Mouse (Mus musculus): ENCODE results near the gene Fer1l4. TPM values are rescaled to one million over a fixed set of nuclear protein-coding genes. Genes with fewer than 3 reads are reported as not detected.

Fer1l4 gene
- total and polyA plus RNA-seq, 2 experiments from 2014 or later: 0.19 TPM; not detected in 1

DNA sequence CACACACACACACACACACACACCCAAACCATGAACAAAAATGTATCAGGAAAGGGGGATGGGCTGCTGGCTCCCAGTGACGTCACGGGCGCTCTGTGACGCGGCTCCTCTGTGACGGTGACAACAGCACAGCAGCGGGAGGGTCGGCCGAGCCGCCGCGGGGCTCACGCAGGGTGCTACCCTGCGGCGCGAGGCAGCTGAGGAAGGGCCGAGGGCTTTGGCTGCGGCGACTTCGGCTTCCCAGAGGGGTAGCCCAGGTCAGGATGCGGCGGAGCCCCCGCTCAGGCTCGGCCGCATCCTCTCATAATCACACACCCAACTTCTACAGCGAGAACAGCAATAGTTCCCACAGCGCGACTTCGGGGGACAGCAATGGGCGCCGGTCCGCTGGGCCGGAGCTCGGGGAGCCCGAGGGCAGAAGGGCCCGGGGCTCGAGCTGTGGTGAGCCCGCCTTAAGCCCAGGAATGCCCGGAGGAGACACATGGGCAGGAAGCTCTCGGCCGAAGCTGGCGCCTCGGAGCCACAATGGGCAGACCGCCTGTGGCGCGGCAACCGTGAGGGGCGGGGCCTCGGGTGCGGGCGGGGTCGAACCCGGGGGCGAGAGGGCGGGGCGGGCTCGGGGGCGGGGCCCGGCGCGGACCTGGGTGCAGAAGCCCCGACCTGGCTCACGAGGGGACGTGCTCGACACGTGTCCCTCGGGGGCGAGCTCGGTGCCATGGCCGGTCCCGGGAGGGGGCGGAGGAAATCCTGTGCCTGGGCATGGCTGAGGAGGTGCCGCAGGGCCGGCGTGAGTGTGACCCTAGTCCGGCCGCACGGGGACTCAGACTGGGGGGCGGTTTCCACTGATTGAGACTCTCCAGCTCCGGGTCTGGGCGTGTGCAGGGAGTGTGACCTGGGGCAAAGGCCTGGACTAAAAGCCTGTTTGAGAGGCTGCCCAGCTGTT lies 12.6 kb upstream of the Fer1l4 start, which contains the start of gene Spag4:
TSS of gene Spag4 (plus strand) at position 77 of the 943 bp plus-strand sequence.
- Histone ChIP-seq H3K36me3 (ENCODE audit: insufficient read depth) (peaks cover 19% of the 10 kb centered on the region; the same call in 1 of the 2 replicates), H3K27ac (ENCODE audit: low read depth, low read length) (peak within 1 kb of the TSS; percentile 79), H3K4me3 (ENCODE audit: low read depth, low read length) (peak within 1 kb of the TSS; percentile 57), H3K27me3 (ENCODE audit: insufficient read depth, low read length) (no peaks in the 10 kb centered on the region), H3K9me3 (ENCODE audit: low read length) (no peaks in the 10 kb centered on the region), H3K4me2 (ENCODE audit: low read depth) (peak within 1 kb of the TSS; percentile 97), H3K9ac (peak within 1 kb of the TSS; percentile 79), H3K4me1 (ENCODE audit: insufficient read depth) (peaks cover 5% of the 10 kb centered on the region; the same call in 1 of the 2 replicates)
- WGBS: under 1% methylated on average over 69 of the region's 81 CpGs
- DNase-seq (peak; percentile 83), ATAC-seq (peak; percentile 92)
- no peak for TF ChIP-seq CTCF (IDR thresholded peaks at IDR 0.05; ENCODE audit: low read depth)

DNA sequence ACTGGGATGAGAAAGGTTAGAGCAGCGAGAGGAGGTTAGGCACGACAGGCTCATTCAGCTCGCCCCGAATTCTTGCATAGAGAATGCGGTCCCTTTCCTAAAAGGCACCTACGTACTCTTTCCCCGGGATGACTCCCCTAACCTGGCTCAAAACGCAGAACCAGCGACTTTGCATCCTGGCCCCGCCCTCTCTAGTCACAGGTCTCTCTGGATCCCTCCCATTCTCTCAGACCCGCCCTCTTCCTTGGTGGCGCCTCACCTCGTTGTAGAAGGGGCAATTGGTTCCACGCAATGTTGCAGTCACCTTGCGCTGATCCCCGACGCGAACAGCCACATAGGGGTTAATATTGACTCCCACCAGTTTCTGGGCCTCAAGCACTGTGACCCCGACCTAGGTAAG lies 4.8 kb downstream of the Fer1l4 start:
- H3K9ac ChIP-seq: no peak overlapping the region
- H3K4me3 ChIP-seq (ENCODE audit: low read depth, low read length): no peak overlapping the region
- H3K9me3 ChIP-seq (ENCODE audit: low read length): no peaks in the 10 kb centered on the region
- no peak for TF ChIP-seq CTCF (IDR thresholded peaks at IDR 0.05; ENCODE audit: low read depth)
- H3K27me3 ChIP-seq (ENCODE audit: insufficient read depth, low read length): no peaks in the 10 kb centered on the region
- DNase-seq (no peak), ATAC-seq (no peak)
- H3K27ac ChIP-seq (ENCODE audit: low read depth, low read length): no peak overlapping the region
- WGBS: 11% methylated on average over 19 of the region's 19 CpGs
- H3K4me1 ChIP-seq (ENCODE audit: insufficient read depth): no peaks in the 10 kb centered on the region
- H3K36me3 ChIP-seq (ENCODE audit: insufficient read depth): no peaks in the 10 kb centered on the region
- peak overlapping the region; percentile 27; the same call in 1 of the 2 replicates for H3K4me2 ChIP-seq (ENCODE audit: low read depth)

DNA sequence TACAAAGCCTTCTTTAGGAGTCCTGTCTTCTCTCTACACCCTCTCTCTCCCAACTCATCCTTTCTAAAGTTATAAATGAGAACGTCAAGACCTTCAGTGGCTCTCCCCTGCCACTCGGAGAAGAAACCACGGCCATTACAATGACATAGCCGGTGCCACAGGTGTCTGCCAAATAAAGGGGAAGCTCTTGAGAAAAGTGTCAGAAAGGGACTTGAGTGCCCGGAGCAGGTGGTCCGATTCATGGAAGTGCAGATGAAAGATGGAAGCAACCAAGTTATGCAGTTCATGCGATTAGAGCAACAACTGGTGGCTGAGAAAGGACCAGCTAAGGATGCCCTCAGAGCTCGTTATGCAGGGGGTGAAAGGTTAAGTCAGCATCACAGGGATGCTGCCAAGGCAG lies 9.8 kb downstream of the Fer1l4 start:
- ATAC-seq (no peak), DNase-seq (no peak)
- Histone ChIP-seq H3K4me1 (ENCODE audit: insufficient read depth) (no peaks in the 10 kb centered on the region), H3K9ac (no peak overlapping the region), H3K27ac (ENCODE audit: low read depth, low read length) (no peak overlapping the region), H3K4me2 (ENCODE audit: low read depth) (no peak overlapping the region), H3K4me3 (ENCODE audit: low read depth, low read length) (no peak overlapping the region), H3K36me3 (ENCODE audit: insufficient read depth) (no peaks in the 10 kb centered on the region), H3K27me3 (ENCODE audit: insufficient read depth, low read length) (no peaks in the 10 kb centered on the region), H3K9me3 (ENCODE audit: low read length) (no peaks in the 10 kb centered on the region)
- 80% methylated on average over 8 of the region's 8 CpGs for WGBS
- no peak for TF ChIP-seq CTCF (IDR thresholded peaks at IDR 0.05; ENCODE audit: low read depth)

DNA sequence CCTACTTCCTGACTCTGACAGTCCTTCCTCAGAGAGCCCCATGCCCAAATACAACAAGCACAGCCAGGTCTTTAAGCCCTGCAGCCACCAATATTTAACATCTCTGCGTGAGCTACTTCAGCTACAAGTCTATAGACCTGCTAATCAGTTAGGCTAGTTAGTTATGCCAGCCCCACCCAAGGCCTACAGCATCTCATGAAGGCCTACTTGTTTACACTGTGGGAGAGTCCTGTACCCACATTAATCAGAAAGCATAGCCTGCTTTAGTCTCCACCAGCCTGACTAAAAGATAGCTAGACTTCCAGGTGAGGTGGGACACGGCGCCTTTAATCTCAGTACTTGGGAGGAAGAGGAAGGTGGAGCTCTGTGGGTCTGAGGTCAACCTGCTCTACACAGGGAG lies 13.4 kb downstream of the Fer1l4 start:
- no peak overlapping the region for H3K4me2 ChIP-seq (ENCODE audit: low read depth)
- no peaks in the 10 kb centered on the region for H3K4me1 ChIP-seq (ENCODE audit: insufficient read depth)
- no peak overlapping the region for H3K9ac ChIP-seq
- 89% methylated on average over 3 of the region's 3 CpGs for WGBS
- H3K27me3 ChIP-seq (ENCODE audit: insufficient read depth, low read length): no peaks in the 10 kb centered on the region
- ATAC-seq (no peak), DNase-seq (no peak)
- no peaks in the 10 kb centered on the region for H3K9me3 ChIP-seq (ENCODE audit: low read length)
- TF ChIP-seq CTCF (IDR thresholded peaks at IDR 0.05; ENCODE audit: low read depth): no peak
- no peak overlapping the region for H3K4me3 ChIP-seq (ENCODE audit: low read depth, low read length)
- no peak overlapping the region for H3K27ac ChIP-seq (ENCODE audit: low read depth, low read length)
- H3K36me3 ChIP-seq (ENCODE audit: insufficient read depth): no peaks in the 10 kb centered on the region

DNA sequence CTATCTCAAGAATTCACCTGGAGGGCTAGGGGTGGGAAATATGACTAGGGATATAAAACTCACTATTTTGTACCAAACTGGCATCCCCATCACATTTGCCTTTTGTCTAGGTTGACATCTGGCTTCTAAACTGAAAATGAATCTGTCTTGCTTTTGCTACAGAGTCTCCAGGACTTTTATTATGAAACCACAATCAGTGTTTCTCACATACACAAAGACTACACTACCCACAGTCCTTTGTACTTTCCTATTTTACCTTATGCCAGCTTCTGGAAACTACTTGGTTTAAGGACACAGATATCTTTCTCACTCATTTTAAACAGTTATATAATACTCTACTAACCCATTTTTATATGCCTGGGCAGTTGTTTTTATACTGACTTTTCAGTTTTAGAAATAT lies 27.3 kb downstream of the Fer1l4 start:
- Histone ChIP-seq H3K4me2 (ENCODE audit: low read depth) (no peak overlapping the region), H3K27ac (ENCODE audit: low read depth, low read length) (no peak overlapping the region), H3K4me3 (ENCODE audit: low read depth, low read length) (no peak overlapping the region), H3K9ac (no peak overlapping the region), H3K4me1 (ENCODE audit: insufficient read depth) (no peaks in the 10 kb centered on the region), H3K27me3 (ENCODE audit: insufficient read depth, low read length) (no peaks in the 10 kb centered on the region), H3K9me3 (ENCODE audit: low read length) (no peaks in the 10 kb centered on the region), H3K36me3 (ENCODE audit: insufficient read depth) (no peaks in the 10 kb centered on the region)
- ATAC-seq: peak; percentile 45; the same call in 1 of the 2 replicates
- TF ChIP-seq CTCF (IDR thresholded peaks at IDR 0.05; ENCODE audit: low read depth): no peak
- peak; percentile 28 for DNase-seq

DNA sequence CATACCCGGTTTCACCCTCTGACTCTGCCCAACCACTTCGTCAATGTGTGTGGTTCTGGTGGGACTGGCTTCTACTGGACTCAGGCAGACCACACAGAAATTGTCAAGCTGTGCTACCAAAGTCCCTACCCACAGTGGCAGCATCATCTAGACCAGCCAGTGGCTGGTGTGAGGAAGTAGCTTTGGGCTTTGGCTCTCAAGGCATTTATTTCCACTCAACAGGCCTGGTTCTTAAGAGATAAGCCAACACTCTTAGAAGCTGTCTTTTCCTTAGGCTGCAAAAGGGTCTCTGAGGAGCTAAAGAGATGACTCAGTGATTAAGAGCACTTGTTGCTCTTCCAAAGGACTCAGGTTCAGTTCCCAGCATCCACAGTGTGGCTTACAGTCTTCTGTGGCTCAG lies 31.0 kb downstream of the Fer1l4 start:
- Histone ChIP-seq H3K27ac (ENCODE audit: low read depth, low read length) (no peak overlapping the region), H3K4me2 (ENCODE audit: low read depth) (no peak overlapping the region), H3K27me3 (ENCODE audit: insufficient read depth, low read length) (no peaks in the 10 kb centered on the region), H3K4me3 (ENCODE audit: low read depth, low read length) (no peak overlapping the region), H3K9me3 (ENCODE audit: low read length) (no peaks in the 10 kb centered on the region), H3K4me1 (ENCODE audit: insufficient read depth) (no peaks in the 10 kb centered on the region), H3K9ac (no peak overlapping the region), H3K36me3 (ENCODE audit: insufficient read depth) (peaks cover 31% of the 10 kb centered on the region)
- no peak for DNase-seq
- WGBS: 92% methylated on average over 2 of the region's 2 CpGs
- no peak for TF ChIP-seq CTCF (IDR thresholded peaks at IDR 0.05; ENCODE audit: low read depth)
- no peak for ATAC-seq

DNA sequence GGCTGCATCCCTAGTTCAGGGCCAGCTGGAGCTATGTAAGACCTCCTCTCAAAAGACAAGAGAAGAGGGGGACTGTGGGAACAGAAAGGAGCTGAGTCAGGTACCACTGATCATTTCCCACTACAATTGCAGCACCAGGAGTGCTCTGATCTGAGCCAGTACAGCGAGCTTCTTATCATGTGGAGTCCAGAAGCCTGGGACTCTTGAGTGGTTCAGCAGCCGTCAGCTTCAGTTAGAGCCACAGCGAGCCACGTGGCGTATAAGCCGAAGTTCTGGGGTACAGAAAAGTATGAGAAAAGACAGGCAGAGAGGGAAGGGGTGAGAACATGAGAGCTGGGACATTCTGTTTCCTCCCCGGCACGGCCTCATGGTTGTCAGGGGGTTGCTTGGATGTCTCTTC lies 31.5 kb downstream of the Fer1l4 start:
- TF ChIP-seq CTCF (IDR thresholded peaks at IDR 0.05; ENCODE audit: low read depth): no peak
- H3K4me2 ChIP-seq (ENCODE audit: low read depth): no peak overlapping the region
- ATAC-seq (no peak), DNase-seq (no peak)
- no peaks in the 10 kb centered on the region for H3K9me3 ChIP-seq (ENCODE audit: low read length)
- H3K9ac ChIP-seq: no peak overlapping the region
- H3K36me3 ChIP-seq (ENCODE audit: insufficient read depth): peaks cover 36% of the 10 kb centered on the region
- H3K4me3 ChIP-seq (ENCODE audit: low read depth, low read length): no peak overlapping the region
- no peak overlapping the region for H3K27ac ChIP-seq (ENCODE audit: low read depth, low read length)
- H3K27me3 ChIP-seq (ENCODE audit: insufficient read depth, low read length): no peaks in the 10 kb centered on the region
- WGBS: 85% methylated on average over 8 of the region's 8 CpGs
- no peaks in the 10 kb centered on the region for H3K4me1 ChIP-seq (ENCODE audit: insufficient read depth)

All from forebrain, postnatal 0 days (tissue).